Mouse (Mus musculus) liver, embryonic 14.5 days (tissue): Measurements from ENCODE around the gene Ttbk1.

ENCODE experiments used
- CTCF ChIP-seq: IDR thresholded peaks from 2 replicates; pipeline ENCODE4 v1.5.1; 2016; ENCODE audit warnings: antibody characterized with exemption, low read depth, control low read depth
- EP300 ChIP-seq: IDR thresholded peaks from 2 replicates; pipeline ENCODE4 v1.6.1; 2016; ENCODE audit warnings: antibody characterized with exemption, low read depth

GRCm38 (mm10) chr17:46486995-46487394, 480 bp downstream of the Ttbk1 start:
- TF ChIP-seq EP300 (no peak), CTCF (no peak)
